Mouse (Mus musculus) right cerebral cortex, postnatal 14 days (tissue): ENCODE measurements at regions not wholly inside any gene's neighbourhood (a gene's known extent, or its start where the extent isn't known, plus 50 kb on each side); places are given as distances from the start of the nearest gene placed in this dataset.

Source experiments
- DNase-seq: peaks from one replicate; pipeline ENCODE4 v3.0.0; 2022

DNA sequence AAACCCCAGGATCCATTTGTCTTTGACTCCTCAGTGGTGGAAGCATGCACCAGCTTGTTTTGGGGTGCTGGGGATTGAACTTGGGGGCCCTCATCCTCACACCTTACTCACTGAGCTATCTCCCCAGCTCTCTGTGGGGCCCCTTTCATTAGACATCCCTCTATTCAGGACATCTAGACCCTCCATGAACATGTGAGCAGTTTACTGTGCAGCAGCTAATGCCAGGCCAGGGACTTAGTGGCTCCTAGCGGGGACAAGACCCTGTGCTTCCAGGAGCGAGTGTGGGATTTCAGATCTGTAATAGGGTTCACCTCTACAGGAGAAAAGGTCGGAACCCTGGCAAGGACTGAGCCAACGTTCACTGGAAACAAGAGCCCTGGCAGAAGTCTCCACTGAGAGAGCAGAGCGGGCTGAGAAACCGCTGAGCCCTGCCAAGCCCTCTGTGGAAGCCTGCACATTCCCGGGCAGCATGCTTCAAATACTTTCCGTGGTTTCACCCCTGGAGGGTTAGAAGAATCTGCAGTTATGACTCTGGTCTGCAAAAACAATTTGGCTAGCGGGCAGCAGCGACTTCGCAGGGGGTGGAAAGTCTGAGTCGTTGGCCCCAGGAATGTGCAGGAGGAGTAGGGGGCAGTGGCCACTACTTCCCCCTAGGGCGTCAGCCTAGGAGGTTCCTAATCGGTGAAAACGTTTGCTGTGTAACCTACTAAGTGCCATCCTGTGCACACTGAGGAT is 125.6 kb downstream of the Smad6 start:
- DNase-seq: no peak

DNA sequence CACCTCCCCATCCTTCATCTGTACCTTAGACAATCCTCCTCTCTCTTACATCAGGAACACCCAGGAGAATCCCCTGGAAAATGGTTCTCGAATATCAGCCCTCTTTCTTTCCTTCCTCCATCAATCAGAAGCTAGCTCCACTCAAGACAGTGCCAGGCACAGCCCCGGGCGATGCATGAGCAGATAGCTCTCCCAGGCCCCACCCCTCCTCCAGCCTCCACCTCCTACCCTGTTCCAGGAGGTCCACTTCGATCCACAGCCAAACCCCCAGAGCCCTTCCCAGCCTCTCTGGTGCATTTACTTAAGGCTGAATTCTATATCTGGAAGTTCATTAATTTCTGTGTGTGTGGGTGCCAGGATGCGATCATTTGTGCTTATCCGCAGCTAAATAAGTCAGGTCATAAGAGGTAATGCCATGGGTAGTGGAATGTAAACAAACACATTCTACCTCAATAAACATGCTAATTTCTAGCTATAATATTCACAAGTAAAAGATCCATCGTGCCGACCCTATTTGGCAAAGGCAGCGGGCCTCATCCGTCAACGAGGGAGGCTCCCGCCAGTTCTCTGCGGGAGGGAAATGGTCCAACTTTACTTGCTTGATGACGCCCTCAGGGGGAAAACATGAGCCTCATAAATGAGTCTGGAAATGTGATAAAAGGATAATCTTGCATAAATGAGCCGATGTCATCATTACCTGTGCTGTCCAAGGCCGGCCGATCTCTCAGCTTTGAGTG is 129.5 kb downstream of the Smad6 start:
- no peak for DNase-seq

DNA sequence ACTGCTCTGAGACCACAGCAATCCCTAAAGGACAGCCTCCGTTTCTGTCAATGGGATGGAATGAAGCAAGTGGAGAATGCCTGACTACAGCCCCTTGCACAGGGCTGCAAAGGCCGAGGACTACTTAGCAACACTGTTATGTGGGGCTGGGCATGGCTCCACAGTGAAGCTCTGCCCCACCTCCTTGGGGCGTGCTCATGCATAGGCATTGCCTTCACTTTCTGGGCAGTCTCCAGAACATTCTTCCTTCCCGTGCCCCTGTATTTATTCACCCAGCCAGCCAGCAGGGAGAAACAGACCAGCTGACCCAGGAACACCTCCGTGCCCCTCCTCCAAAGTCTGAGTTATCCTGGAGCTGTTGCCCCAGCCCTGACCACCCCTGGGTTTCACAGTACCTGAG is 131.1 kb downstream of the Smad6 start:
- no peak for DNase-seq

DNA sequence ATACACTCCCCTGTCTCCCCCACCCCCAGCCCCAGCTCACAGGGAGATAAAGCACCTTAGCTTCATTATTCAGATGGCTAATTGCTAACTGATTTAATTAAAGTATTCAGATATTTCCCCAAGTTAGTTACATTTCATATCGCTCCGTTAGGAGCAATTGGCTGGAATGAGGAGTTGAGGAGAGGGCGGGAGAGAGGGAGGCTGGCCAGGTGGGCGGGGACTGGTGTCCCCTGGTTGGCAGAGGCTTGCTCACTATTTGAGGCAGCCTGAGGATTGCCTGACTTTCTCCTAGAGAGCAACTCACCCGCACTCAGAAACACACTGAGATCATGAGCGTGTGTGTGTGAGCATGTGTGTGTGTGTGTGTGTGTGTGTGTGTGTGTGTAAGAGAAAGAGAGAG is 131.8 kb upstream of the Smad3 start:
- DNase-seq: no peak

DNA sequence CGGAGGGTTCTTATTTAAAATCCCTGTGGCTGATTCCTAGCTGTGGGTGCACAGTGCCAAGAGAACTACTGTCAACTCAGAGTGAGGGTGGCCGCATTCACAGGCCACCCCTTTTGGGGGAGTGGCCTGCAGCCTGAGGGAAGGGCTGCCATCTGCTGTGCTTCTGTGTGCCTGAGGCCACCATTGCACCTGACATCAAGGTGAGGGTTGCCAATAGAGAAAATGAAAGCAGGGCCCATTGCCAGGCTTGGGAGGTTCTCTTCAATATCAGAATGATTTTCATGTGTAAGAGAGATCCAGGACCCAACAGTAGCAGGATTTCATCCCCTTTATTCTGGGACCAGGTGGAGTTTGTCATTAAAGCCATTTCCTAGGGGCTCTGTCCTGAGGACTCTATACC is 127.2 kb upstream of the Smad3 start:
- DNase-seq: no peak

DNA sequence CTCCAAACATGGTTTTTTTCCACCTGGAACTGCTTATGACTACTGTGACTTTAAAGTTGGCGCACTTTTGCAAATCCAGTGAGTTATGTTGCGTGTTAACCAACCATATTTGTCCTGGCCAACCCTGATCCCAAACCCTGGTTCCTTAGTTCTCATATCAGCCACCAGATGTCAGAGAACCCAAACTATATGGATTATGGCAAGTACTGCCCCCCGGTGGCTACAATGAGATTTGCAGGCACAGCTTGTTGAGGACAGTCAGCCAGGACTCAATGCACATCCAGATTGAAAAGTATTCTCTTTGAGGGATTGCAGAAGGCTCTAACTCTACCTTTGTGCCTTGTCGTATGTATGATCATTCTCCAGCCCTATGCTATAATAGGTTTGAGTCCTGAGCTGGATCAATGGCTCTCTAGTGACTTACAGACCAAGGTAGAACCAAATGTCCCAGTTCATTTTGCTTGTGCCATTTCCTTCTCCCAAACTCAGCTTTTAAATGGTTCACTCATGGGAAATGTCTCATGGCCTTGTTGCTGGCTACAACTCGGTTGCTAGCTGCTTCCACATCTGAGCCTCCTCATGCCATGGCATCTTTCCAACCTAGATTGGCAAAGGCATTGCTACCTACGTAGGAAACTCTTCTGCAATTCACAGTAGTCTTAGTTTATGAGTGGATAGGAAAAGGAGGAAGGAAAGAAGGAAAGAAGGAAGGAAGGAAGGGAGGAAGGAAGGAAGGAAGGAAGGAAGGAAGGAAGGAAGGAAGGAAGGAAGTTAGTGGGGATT is 126.1 kb upstream of the Smad3 start:
- no peak for DNase-seq

DNA sequence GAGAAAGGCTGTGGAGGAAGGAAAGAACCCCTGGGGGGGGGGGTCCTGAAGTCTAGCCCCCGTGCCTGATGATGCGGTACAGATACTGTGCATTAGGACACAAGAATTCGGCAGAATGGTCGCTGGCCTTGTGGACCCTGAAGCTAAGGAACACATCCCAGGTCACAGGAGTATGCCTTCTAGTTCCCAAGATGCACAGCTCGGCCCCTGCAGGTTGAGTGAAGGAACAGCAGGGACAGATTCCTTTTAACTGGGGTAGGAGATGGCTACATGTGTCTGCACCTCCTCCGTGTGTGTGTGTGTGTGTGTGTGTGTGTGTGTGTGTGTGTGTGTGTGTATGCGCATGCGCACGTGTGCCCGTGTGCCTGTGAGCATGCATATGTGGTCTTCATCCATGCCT is 123.9 kb upstream of the Smad3 start:
- DNase-seq: no peak

DNA sequence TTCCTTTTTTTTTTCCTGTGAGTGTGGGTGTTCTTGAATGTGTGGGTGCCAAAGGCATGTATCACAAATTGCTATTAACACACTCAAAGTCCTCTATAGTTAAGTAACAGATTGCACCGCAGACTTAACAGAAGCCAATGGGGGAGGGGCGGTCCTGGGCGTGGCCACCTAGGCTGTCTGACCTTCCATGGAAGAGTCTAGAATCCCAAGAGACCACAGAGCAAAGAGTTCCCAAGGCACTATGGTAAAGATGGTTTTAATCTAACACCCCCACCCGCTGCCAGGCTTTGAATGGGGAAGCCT is 123.4 kb upstream of the Smad3 start:
- peak; percentile 36 for DNase-seq

DNA sequence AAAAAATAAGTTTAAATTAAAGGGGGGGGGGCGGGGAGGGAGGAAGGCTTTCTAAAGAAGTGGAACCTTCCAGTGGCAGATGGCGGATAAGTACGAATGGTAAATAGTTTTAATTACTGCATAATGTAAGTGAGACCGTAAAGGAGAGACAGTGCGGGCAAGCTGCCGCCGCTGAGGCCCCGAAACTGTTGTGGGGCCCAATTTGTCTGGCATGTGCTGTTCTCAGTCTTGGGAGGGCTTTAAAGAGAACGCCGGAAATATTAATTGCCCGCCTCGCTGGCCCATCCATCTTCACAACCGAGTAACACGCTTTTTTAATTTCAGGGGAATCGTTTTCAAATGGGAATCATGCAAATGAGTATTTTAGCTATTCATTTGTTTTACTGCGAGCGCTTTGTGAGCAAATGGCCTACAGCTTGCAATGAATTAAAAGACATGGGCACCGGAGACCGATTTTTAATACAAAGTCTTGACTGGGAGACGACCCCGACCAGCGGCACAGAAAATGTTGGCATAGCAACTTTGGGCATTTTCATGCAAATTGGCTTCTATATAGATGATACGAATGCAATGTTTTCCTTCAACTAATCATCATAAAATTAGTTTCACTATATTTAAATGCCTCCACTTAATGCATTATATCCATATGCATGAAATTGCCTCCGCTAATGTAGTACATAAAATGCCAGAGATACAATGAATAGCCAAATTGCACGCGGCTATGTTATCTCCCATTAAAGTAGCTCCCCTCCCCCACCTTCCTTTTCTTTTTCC is 122.9 kb upstream of the Smad3 start:
- DNase-seq: no peak

DNA sequence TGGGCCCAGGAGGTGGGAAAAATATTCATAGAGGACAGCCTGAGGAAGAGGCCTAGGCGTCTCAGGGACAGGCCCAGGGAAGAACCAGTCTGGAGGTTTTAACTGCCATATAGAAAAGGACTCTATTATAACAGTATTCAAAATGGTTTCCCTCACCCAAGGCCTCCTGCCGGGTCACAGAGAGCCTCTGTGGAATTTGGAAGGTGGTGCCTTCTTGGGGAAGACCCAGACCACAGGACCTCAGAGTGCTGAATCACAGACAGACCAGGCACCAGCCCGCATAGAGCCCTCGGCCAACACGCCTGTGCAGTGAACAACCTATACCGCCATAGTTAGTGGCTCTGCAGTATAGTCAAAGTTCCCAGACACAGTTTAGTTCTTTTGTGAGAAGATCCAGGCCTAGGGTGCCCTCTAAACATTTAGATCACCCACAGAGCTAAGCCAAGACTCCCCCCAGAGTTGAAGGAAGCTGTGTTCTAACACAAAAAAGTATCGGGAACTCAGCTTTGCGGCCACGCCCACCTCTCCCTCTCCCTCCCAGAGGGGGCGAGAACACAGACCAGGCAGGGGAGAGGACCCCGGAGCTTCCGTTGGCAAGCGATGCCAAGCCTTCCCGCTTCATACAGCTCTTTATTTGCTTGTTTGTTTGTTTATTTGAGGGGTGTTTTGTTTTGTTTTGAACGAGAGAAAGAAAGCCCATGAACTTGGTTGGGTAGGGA is 122.1 kb upstream of the Smad3 start:
- no peak for DNase-seq

DNA sequence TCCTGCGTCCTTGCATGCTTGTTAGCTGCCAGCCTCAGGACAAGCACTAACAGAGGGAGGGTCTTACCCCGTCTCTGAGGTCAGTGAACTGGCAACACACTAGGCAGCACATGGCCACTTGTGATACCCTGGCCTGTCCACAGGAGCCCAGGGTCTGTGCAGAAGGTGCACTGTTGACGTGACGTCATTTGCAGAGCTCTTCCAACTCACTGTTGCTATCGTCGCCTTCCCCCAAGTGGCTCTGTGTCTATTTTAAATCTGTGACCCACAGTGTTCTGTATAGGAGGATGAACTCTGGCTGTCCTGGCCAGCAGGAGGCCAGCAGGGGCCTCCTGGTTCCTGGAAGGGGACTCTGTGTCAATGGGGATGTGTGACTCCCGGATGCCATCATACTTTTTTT is 120.1 kb upstream of the Smad3 start:
- DNase-seq: no peak

DNA sequence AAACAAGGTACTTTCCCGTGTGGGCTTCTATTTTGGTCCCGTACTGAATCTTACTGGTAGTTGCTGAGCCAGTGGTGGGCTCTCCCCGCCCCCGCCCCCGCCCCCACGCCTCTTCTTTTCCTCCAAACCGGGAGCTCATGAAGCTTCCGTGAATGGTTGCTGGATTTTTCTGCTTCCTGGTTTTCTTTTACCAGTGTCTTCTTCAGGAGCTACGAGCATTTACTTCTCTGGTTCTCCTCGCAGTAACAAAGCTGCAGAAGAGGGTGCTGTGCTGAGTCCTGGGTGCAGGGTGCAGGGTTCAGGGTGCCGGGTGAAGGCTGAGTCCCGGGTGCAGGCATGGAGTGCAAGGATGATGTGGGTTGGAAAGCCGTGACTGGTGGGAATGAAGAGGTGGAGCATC is 119.1 kb upstream of the Smad3 start:
- DNase-seq: no peak

DNA sequence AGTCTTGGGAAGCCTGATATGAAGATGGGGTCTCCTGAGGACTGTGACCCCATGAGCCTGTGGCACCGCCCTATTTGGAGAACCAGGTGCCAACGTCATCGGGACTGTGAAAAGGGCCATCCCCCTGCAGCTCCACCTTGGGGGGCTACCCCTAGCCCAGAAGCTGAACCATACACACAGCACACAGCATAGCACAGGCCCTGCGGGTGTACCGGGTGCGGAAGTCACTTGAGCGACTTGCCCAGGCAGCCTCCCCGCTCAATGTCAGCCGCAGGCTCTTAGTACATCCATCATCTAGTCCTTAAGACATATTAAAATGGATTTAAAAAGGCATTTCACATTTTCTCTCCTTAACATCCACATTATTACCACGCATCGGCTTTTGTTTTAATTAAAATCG is 118.2 kb upstream of the Smad3 start:
- no peak for DNase-seq

DNA sequence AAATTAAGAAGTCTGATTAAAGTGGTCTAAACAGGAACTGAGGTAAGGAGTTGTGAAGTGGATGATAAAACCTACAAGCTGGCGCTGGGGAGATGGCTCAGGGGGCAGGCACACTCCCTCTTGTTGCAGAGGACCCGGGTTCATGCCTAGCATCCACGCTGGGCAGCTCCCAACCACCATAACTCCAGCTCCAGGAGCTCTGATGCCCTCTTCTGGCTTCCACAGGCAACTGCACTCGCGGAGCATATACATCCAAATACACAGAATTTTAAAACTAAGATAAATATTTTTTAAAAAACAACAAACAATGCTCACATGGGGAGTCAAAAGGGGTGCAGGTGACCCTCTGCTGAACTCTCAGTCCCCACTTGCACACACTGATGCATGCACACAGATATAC is 117.4 kb upstream of the Smad3 start:
- no peak for DNase-seq

DNA sequence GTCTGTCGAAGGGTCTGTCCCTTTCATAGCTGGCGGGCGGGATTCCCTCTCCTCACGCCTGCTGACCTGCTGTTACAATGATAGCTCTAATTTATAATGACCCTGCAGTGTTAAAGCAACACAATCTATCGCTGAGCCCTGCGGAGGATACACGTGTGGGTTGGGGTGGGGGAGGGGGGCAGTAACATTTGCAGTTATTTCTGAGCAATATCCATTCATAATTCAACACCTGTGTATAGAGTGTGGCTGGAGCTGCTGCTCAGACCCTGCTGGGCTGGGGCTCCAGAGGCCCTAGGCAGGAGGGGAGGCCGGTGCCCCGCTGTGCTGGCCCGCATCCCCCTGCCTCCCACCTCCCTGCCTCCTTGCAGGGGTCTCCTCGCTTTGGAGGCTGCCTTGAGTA is 106.6 kb upstream of the Smad3 start:
- DNase-seq: no peak

DNA sequence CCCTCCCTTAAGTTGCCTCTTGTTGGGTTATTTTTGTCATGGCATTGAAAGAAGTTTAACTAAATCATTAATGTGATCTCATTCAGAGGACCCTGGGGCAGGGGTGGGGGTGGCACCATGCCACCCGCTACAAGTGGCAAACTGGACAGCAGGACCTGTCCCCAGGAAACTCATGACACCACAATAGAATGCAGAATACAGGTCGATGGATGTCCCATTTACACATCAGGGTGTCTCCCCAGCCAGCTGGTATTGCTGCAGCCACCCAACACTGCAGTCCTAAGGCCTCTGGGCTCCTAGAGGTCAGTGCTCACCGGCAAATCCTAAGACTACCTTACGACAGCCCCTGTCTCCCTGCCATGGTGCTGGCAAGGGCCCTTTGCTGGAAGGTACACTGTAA is 105.5 kb upstream of the Smad3 start:
- no peak for DNase-seq

DNA sequence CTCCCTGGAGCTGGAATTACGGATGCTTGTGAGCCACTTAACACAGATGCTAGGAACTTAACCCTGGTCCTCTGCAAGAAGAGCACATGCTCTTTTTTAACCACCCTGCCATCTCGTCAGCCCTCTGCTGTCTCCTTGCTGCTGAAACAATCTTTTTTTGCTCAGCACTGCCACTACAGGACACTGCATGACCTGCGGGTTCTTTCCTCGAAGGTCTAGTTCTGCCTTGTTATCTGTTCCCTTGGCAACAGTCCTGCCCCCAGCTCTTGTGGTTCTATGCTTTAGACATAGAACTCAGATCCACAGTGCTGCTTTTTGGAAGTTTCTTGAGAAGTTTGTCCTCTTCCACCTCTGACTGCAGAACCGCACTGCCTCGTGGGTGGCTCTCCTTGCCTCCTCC is 104.6 kb upstream of the Smad3 start:
- no peak for DNase-seq

DNA sequence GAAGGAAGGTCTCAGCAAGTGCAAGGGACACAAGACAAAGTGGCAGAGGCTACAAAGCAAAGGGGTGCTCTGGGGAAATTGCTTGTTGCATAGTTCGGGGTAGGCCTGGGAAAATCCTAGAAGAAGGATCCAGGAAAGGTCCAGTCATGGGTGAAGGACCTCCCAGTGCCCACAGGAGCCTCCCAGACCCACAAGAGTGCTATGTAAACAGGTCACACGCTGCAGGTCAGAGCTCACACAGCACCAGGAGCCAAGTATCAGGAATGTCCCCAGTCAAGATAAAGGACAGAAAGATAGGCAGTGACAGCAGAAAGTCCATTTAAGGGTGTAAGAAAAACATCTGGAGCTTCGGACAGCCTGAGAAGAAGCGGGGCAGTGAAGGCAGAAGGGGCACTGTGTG is 103.6 kb upstream of the Smad3 start:
- no peak for DNase-seq

DNA sequence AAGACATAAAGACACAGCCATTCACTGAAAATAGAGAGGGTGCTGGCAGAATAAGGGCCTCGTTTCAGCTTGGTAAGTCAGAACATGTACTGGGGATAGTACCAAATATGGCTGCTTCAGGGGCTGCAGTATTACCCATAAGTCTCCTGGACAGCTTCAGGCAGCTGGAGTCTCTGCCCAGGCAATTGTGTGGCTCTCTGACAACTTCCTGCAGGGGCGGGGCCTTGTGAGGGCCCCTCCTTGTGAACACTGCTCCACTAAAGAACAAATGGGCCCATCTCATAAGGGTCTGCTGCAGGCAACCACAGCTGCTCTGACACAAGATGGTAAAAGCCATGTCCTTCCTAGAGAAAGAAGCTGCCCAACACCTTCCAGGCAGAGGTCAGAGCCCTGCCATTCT is 102.4 kb upstream of the Smad3 start:
- no peak for DNase-seq

DNA sequence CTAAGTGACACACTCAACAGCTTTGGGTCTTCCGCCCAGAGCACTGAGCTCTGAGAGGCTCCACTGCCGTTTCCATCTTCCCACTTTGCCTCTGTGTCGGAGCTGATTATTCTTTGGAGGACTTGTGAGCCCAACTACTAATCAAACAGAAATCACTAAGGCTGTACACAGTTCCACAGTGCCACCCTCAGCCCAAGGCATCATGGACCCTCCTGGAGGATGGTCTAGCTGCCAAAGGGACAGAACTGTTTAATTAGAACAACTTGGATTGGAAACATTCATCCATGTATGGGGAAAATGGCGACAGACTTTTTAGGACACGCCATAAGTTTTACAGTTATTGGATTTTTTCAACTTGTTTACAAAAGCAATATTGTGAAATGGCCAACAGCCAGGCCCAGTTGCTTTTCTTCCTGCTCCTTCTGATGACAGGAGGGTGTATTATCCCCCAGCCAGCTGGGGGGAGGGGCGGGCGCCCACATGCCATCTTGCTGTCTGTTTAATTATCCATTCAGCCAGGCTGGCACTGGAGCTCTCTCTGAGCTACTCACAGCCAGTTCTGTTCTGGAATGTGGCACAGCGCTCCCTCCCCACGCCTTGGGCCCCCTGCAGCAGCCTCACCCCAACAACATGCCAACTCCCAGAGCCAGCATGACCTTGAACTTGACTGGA is 98.4 kb upstream of the Smad3 start:
- peak; percentile 80 for DNase-seq

DNA sequence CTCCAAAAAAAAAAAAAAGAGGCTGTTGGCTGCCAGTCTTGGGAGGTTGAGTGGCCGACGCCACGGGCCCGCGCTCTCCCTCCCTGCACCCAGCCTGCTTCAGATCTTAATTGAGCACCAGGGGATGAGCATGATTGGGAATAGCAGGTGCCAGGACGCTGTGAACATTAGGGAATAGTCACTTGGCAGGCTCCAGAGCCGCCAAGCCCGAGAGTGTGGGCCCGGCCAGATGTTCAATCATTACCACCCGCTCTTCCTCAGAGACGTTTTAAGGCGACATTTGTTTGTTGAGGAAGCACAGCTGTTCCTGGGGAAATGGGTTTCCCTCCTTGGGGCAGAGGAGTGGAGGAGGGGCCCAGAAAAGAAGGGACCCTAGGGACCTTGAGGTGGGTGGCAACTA is 94.0 kb upstream of the Smad3 start:
- DNase-seq: no peak

DNA sequence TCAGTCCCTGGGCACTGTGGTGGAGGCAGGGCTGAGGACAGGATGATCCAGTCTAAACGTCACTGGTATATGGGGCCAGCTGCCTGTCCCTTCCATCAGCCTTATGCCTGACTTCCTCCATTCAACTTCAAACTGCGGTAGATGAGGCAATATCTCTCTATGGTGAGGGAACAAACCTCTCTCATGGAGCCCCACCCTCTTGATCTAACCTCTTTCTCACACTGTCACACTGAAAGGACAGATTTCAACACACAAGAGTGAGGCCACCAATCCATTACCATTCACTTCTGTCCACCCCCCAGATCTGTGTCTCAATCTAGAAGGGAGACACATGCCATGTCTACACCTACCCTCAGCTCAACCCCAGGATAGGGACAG is 92.5 kb upstream of the Smad3 start:
- DNase-seq: no peak
